Mouse (Mus musculus) liver, embryonic 14.5 days (tissue): ENCODE data around the gene Gdpd1.

ENCODE experiments used
- CTCF ChIP-seq: IDR thresholded peaks from 2 replicates; pipeline ENCODE4 v1.5.1; 2016; ENCODE audit warnings: antibody characterized with exemption, low read depth, control low read depth
- EP300 ChIP-seq: IDR thresholded peaks from 2 replicates; pipeline ENCODE4 v1.6.1; 2016; ENCODE audit warnings: antibody characterized with exemption, low read depth

- TF ChIP-seq CTCF: no peak
- no peak for TF ChIP-seq EP300
These were observed 72.6 kb downstream of the Gdpd1 start for GRCm38 (mm10) chr11:87001217-87001616.
